Mouse (Mus musculus) intestine, embryonic 14.5 days (tissue): ENCODE results near the gene Abcg1. TPM values are rescaled to one million over a fixed set of nuclear protein-coding genes. Genes with fewer than 3 reads are reported as not detected.

Experiments
- ATAC-seq: fragments of 200-750 bp; cut with Nextera tagmentation; replicated peaks from 2 replicates; pipeline ENCODE4 v1.8.0; 2017; ENCODE audit warnings: low read depth, moderate number of reproducible peaks, moderate TSS enrichment, moderate library complexity; ENCODE audit not compliant: low FRiP score, low TSS enrichment
- DNase-seq: peaks from one replicate; pipeline ENCODE4 v3.0.0-alpha.2; 2018; ENCODE audit warnings: low spot score
- H3K27ac ChIP-seq: fragments of 300-500 bp; sonication (generic); 2 replicates; pipeline ENCODE4 v1.5.1; 2014; ENCODE audit warnings: low read depth, mild to moderate bottlenecking, control low read depth
- H3K27me3 ChIP-seq: fragments of 300-500 bp; sonication (generic); replicated peaks from 2 replicates; pipeline ENCODE4 v1.6.1; 2014; ENCODE audit warnings: low read length, control low read depth; ENCODE audit not compliant: control insufficient read depth, insufficient read depth
- H3K36me3 ChIP-seq: fragments of 300-500 bp; sonication (generic); 2 replicates; pipeline ENCODE4 v1.6.1; 2014; ENCODE audit warnings: low read length, control low read depth; ENCODE audit not compliant: control insufficient read depth, insufficient read depth
- H3K4me1 ChIP-seq: fragments of 300-500 bp; sonication (generic); replicated peaks from 2 replicates; pipeline ENCODE4 v1.6.1; 2014; ENCODE audit warnings: low read length, control low read depth, mixed read lengths; ENCODE audit not compliant: control insufficient read depth, insufficient read depth
- H3K4me2 ChIP-seq: fragments of 300-500 bp; sonication (generic); 2 replicates; pipeline ENCODE4 v1.6.1; 2014; ENCODE audit warnings: low read length
- H3K4me3 ChIP-seq: fragments of 300-500 bp; sonication (generic); 2 replicates; pipeline ENCODE4 v1.5.1; 2014; ENCODE audit warnings: low read depth, low read length, control low read depth, mixed read lengths
- H3K9ac ChIP-seq: fragments of 300-500 bp; sonication (generic); 2 replicates; pipeline ENCODE4 v1.6.1; 2014; ENCODE audit warnings: mild to moderate bottlenecking, low read length
- H3K9me3 ChIP-seq: fragments of 300-500 bp; sonication (generic); 2 replicates; pipeline ENCODE4 v1.6.1; 2016; ENCODE audit warnings: low read length, control low read depth; ENCODE audit not compliant: control insufficient read depth
- WGBS: fragments of 180-500 bp; shearing (Covaris S2); extraction: QIAGEN DNeasy Blood & Tissue Kit; methylation state at CpG from one replicate; pipeline ENCODE4 v1.1.7; 2014; 5-methylcytosine and 5-hydroxymethylcytosine counted together
- polyA plus RNA-seq: library from polyadenylated mRNA; unstranded; fragments of >200 nt; fragmentation: Nextera tagmentation; extraction: Ambion mirVana; gene quantifications from 2 replicates; pipeline ENCODE4 v1.2.1, GENCODE M21; 2014

Abcg1 gene
- polyA plus RNA-seq, 1 experiment from 2014 or later = 5.0 TPM

GRCm38 (mm10) chr17:31134913-31135312 lies 77.4 kb downstream of the Abcg1 start:
- H3K9me3 ChIP-seq = no peaks in the 10 kb centered on the region
- no peak overlapping the region for H3K4me3 ChIP-seq
- H3K27ac ChIP-seq = peak overlapping the region; percentile 34; the same call in 1 of the 2 replicates
- 0 out of 2 replicates have a peak, but pooled peaks cover 2% of the 10 kb centered on the region for H3K4me1 ChIP-seq
- no peaks in the 10 kb centered on the region for H3K36me3 ChIP-seq
- H3K27me3 ChIP-seq = no peaks in the 10 kb centered on the region
- WGBS = 64% methylated on average over 6 of the region's 6 CpGs
- H3K4me2 ChIP-seq = no peak overlapping the region
- DNase-seq (no peak), ATAC-seq (peak; percentile 11; the same call in 1 of the 2 replicates)
- no peak overlapping the region for H3K9ac ChIP-seq

DNA sequence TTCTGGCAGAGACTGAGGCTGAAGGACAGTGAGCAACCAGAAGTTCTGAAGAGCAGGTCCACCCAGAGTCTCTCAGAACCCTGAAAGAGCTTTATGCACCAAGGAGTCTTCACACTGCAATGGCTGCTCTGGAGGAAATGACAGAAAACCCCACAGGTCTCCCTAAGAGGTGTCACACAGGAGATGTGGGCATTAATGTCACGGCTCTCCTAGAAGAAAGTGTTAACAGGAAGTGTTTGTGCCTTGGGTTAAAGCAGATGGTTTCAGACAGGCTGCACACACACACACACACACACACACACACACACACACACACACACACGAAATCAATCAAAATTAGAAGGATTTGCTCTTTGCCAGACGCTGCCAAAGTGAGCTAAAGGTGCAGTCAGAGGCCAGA lies 78.8 kb downstream of the Abcg1 start:
- Histone ChIP-seq H3K9ac (no peak overlapping the region), H3K27ac (no peak overlapping the region), H3K9me3 (no peaks in the 10 kb centered on the region), H3K4me3 (no peak overlapping the region), H3K4me2 (no peak overlapping the region), H3K27me3 (no peaks in the 10 kb centered on the region), H3K4me1 (0 out of 2 replicates have a peak, but pooled peaks cover 2% of the 10 kb centered on the region), H3K36me3 (no peaks in the 10 kb centered on the region)
- WGBS = 30% methylated on average over 3 of the region's 3 CpGs
- no peak for ATAC-seq
- DNase-seq = no peak

DNA sequence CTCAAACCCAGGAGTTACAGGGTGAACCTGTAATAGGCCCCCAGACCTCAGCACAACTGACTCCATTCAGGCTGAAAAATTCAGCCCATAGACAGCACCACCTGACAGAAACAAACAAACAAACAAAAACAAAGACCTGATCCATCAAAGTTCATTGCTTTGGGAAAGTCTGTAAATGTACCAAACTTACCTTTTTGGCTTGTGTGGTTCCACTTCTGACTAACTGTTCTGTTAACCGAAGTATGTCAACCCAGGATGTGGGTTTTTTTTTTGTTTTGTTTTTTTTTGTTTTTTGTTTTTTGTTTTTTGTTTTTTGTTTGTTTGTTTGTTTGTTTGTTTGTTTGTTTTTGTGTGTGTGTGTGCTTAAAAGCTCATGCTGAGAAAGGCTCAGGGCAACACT lies 79.3 kb downstream of the Abcg1 start:
- H3K36me3 ChIP-seq = no peaks in the 10 kb centered on the region
- H3K9ac ChIP-seq = no peak overlapping the region
- no peak overlapping the region for H3K4me3 ChIP-seq
- H3K4me1 ChIP-seq = 0 out of 2 replicates have a peak, but pooled peaks cover 2% of the 10 kb centered on the region
- DNase-seq (no peak), ATAC-seq (no peak)
- no peak overlapping the region for H3K4me2 ChIP-seq
- 95% methylated on average over 1 of the region's 1 CpGs for WGBS
- H3K9me3 ChIP-seq = no peaks in the 10 kb centered on the region
- H3K27ac ChIP-seq = no peak overlapping the region
- no peaks in the 10 kb centered on the region for H3K27me3 ChIP-seq

DNA sequence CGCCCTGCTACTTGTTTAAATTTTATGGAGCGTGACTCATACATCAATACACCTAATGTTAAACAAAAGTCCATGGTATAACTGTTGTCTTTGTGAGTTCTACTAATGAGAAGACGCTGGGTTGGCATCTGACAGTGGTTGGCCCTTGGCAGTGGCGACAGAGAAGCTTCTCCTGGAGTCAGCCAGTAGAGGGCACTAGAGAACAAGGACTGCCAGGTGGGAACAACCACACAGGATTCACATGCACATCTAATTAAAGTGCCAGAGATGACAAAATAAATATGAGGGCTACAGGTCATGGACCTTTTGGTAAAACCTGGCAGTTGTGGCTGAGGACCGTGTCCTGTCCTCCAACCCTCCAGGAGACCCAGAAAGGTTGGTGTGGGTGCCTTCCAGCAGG lies 80.9 kb downstream of the Abcg1 start:
- no peaks in the 10 kb centered on the region for H3K9me3 ChIP-seq
- 0 out of 2 replicates have a peak, but pooled peaks cover 2% of the 10 kb centered on the region for H3K4me1 ChIP-seq
- H3K4me3 ChIP-seq = no peak overlapping the region
- ATAC-seq = no peak
- no peak overlapping the region for H3K9ac ChIP-seq
- peak; percentile 76 for DNase-seq
- H3K27me3 ChIP-seq = no peaks in the 10 kb centered on the region
- no peak overlapping the region for H3K27ac ChIP-seq
- no peaks in the 10 kb centered on the region for H3K36me3 ChIP-seq
- H3K4me2 ChIP-seq = no peak overlapping the region
- WGBS = 20% methylated on average over 5 of the region's 5 CpGs

DNA sequence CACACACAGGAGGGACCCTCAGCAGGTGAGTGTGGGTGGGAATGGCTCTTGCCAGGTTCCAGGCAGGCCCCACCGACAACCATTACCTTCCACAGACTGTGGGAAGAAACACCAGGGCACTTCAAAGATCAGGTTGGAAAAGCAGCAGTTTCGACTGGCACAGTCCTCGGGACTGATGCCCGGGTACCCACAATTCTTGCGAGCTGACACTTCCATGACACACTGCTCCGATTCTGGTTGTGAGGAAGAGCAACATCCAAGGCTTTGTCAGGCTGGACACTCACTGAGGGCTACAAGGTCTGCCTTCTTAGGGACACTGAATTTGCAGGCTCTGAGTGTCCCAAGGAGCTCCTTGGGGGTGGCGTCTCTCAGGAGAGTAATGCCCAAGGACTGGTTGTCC lies 84.6 kb downstream of the Abcg1 start:
- 89% methylated on average over 7 of the region's 7 CpGs for WGBS
- DNase-seq (no peak), ATAC-seq (no peak)
- Histone ChIP-seq H3K9me3 (peaks cover 3% of the 10 kb centered on the region; the same call in 1 of the 2 replicates), H3K9ac (no peak overlapping the region), H3K4me2 (no peak overlapping the region), H3K36me3 (no peaks in the 10 kb centered on the region), H3K4me3 (no peak overlapping the region), H3K27ac (no peak overlapping the region), H3K4me1 (peaks cover 5% of the 10 kb centered on the region; the same call in 1 of the 2 replicates), H3K27me3 (no peaks in the 10 kb centered on the region)

DNA sequence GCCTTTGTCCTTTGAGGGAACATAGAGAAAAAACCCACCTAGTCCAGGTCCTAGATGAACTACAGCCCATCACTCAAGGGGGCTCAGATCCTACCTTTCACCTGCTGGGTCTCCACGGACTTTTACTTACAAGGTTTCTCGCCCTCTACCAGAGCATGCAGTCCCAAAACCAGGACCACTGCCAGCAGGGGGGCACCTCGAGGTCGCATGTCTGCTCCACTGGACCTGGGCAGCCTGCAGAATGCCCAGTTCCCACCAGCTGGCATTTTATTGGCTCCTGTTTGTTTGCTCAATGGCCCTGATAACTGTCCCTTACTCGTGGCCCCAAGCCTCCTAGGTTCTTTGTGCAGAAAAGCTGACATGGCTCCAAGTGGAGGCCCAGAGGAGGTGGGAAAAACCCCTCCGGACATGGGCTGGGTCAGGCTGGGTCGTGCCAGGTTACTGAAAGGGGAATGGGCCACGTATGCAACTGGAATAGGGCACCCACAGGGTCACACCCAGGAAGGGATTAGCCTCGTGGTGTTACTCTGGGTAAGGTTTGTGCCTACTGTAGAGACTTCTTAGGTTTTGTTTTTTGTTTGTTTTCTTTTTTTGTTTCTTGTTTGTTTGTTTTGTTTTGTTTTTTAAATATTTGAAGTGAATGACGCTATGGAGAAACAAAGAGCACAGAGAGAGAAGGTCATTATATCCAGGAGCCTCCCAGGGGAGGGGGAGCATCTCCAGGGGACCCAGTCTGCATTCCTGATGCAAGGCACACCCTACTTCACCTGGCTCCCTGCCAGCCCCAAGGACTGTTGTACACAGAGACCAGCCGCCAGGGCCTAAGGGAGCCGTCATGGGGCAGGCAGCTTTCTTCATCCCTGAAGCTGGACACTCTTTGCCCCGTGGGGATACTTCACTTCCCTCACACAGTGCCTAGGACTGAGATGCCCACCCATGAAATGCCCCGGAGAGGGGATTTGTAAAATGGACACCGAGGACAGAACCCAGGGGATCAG lies 86.9 kb downstream of the Abcg1 start, which contains the start of gene Tff2:
Tff2 (minus strand) TSS at position 243 of the 998 bp plus-strand sequence.
- 59% methylated on average over 15 of the region's 15 CpGs for WGBS
- ATAC-seq = peak; percentile 63
- Histone ChIP-seq H3K4me3 (no peak within 1 kb of the TSS), H3K27ac (no peak within 1 kb of the TSS), H3K9me3 (peaks cover 4% of the 10 kb centered on the region; the same call in 1 of the 2 replicates), H3K9ac (no peak within 1 kb of the TSS), H3K4me1 (peaks cover 5% of the 10 kb centered on the region; the same call in 1 of the 2 replicates), H3K4me2 (no peak within 1 kb of the TSS), H3K36me3 (no peaks in the 10 kb centered on the region), H3K27me3 (no peaks in the 10 kb centered on the region)
- peak; percentile 65 for DNase-seq

DNA sequence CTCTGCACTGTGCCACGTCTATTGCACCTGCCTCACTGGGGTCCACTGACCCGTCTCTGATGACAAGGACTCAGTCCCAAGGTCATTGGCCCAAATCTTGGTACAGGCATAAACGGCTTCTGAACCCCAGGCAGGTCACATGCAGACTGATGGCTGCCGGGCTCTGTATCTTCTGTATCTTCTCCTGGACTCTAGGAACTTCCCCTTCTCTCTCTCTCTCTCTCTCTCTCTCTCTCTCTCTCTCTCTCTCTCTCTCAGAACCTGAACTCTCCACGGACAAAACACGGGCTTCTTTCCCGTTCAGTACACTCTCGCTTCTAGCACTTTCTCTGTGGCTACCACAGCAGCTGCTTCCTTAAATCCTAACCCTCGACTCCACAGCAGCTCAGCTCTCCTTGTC lies 88.5 kb downstream of the Abcg1 start:
- DNase-seq (no peak), ATAC-seq (no peak)
- 80% methylated on average over 9 of the region's 9 CpGs for WGBS
- Histone ChIP-seq H3K27me3 (no peaks in the 10 kb centered on the region), H3K27ac (no peak overlapping the region), H3K4me1 (peaks cover 5% of the 10 kb centered on the region; the same call in 1 of the 2 replicates), H3K9me3 (peaks cover 5% of the 10 kb centered on the region; the same call in 1 of the 2 replicates), H3K4me3 (no peak overlapping the region), H3K36me3 (no peaks in the 10 kb centered on the region), H3K9ac (no peak overlapping the region), H3K4me2 (no peak overlapping the region)

GRCm38 (mm10) chr17:31152512-31152911 lies 95.0 kb downstream of the Abcg1 start:
- Histone ChIP-seq H3K9me3 (0 out of 2 replicates have a peak, but pooled peaks cover 2% of the 10 kb centered on the region), H3K36me3 (no peaks in the 10 kb centered on the region), H3K9ac (no peak overlapping the region), H3K27ac (0 out of 2 replicates have a peak overlapping the region, but pooled peaks have one; percentile 2), H3K4me3 (no peak overlapping the region), H3K27me3 (no peaks in the 10 kb centered on the region), H3K4me1 (0 out of 2 replicates have a peak, but pooled peaks cover 4% of the 10 kb centered on the region), H3K4me2 (no peak overlapping the region)
- 56% methylated on average over 5 of the region's 5 CpGs for WGBS
- no peak for DNase-seq
- no peak for ATAC-seq
